Mouse (Mus musculus): ENCODE measurements around the gene Abca5. TPM values are rescaled to one million over a fixed set of nuclear protein-coding genes. Genes with fewer than 3 reads are reported as not detected.

Abca5 gene
- polyA plus RNA-seq, 1 experiment from 2014 or later = 9.6 TPM

- Histone ChIP-seq H3K4me3 (no peak overlapping the region), H3K9ac (no peak overlapping the region), H3K4me2 (no peak overlapping the region), H3K36me3 (replicated peaks) (no peaks in the 10 kb centered on the region), H3K4me1 (0 out of 2 replicates have a peak, but pooled peaks cover 4% of the 10 kb centered on the region), H3K27me3 (replicated peaks) (no peaks in the 10 kb centered on the region), H3K27ac (no peak overlapping the region), H3K9me3 (no peaks in the 10 kb centered on the region)
- no peak for ATAC-seq (replicated peaks)
- WGBS = 87% methylated on average over 3 of the region's 3 CpGs
These were observed 85.3 kb downstream of the Abca5 start for GRCm38 (mm10) chr11:110252256-110252655.

GRCm38 (mm10) chr11:110251534-110251933, 86.0 kb downstream of the Abca5 start, which contains the start of gene Abca6:
TSS of gene Abca6 (minus strand) at chr11:110251776.
- ATAC-seq (replicated peaks) = no peak
- Histone ChIP-seq H3K9ac (no peak within 1 kb of the TSS), H3K4me2 (peak within 1 kb of the TSS; percentile 40), H3K4me1 (0 out of 2 replicates have a peak, but pooled peaks cover 4% of the 10 kb centered on the region), H3K27me3 (replicated peaks) (no peaks in the 10 kb centered on the region), H3K36me3 (replicated peaks) (no peaks in the 10 kb centered on the region), H3K27ac (no peak within 1 kb of the TSS), H3K9me3 (no peaks in the 10 kb centered on the region), H3K4me3 (peak within 1 kb of the TSS; percentile 19)
- 14% methylated on average over 8 of the region's 8 CpGs for WGBS

DNA sequence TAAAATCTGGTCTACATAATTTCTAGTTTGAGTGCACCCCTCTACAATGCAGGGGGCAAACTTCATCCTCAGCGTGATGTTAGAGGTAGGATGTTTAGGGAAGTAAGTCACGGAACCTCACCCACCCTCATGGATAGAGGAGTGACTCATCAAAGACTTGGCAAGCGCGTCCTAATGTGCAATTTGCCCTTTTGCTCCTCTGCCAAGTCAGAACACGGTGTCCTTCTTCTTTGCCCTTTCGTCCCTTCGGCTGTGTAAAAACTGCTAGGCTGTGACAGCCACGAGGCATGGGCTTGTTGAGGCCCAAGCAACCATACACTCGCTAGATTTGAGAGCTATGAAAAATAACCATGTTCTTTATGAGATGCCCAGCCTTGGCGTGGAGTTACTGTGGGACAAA, 92.8 kb downstream of the Abca5 start:
- no peaks in the 10 kb centered on the region for H3K9me3 ChIP-seq
- 92% methylated on average over 10 of the region's 10 CpGs for WGBS
- ATAC-seq (replicated peaks) = no peak
- no peak overlapping the region for H3K4me2 ChIP-seq
- H3K9ac ChIP-seq = no peak overlapping the region
- H3K36me3 ChIP-seq (replicated peaks) = no peaks in the 10 kb centered on the region
- H3K27ac ChIP-seq = no peak overlapping the region
- H3K4me3 ChIP-seq = no peak overlapping the region
- H3K27me3 ChIP-seq (replicated peaks) = no peaks in the 10 kb centered on the region
- no peaks in the 10 kb centered on the region for H3K4me1 ChIP-seq

DNA sequence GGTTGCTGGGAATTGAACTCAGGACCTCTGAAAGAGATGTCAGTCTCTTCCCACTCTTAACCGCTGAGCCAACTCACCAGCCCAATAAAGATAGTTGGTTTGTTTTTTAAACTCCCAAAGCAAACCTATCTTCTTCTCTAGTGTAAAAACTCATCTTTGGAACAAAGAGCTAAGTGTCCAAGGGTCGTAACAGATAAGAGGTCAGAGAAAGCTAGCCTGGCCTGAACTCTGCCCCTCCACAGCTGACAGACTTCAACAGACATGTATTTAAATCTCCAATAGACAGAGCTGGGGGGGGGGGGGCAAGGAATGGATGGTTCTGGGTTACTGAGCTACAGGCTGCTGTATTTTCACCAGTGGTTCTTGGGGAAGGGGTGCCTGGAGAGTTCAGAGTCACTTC, 100.0 kb downstream of the Abca5 start:
- Histone ChIP-seq H3K36me3 (replicated peaks) (no peaks in the 10 kb centered on the region), H3K27ac (no peak overlapping the region), H3K9ac (no peak overlapping the region), H3K27me3 (replicated peaks) (no peaks in the 10 kb centered on the region), H3K9me3 (no peaks in the 10 kb centered on the region), H3K4me1 (no peaks in the 10 kb centered on the region), H3K4me2 (no peak overlapping the region), H3K4me3 (no peak overlapping the region)
- ATAC-seq (replicated peaks) = no peak
- WGBS = 88% methylated on average over 2 of the region's 2 CpGs

GRCm38 (mm10) chr11:110232975-110233374, 104.5 kb downstream of the Abca5 start:
- Histone ChIP-seq H3K4me2 (no peak overlapping the region), H3K4me3 (no peak overlapping the region), H3K36me3 (replicated peaks) (no peaks in the 10 kb centered on the region), H3K4me1 (no peaks in the 10 kb centered on the region), H3K9ac (no peak overlapping the region), H3K27me3 (replicated peaks) (no peaks in the 10 kb centered on the region), H3K9me3 (no peaks in the 10 kb centered on the region), H3K27ac (no peak overlapping the region)
- ATAC-seq (replicated peaks) = no peak

Other genes starting within 250 kb of the Abca5 start
- gene Abca8a, start 241.7 kb downstream of the Abca5 start, polyA plus RNA-seq (2015; fragmentation: Nextera tagmentation; extraction: Ambion mirVana) = 0.24 and 0.97 TPM in 2 replicates
- gene Abca9, start 169.5 kb downstream of the Abca5 start, polyA plus RNA-seq (2015; fragmentation: Nextera tagmentation; extraction: Ambion mirVana) = 3.6 and 4.2 TPM in 2 replicates
- 0.14 and 0.17 TPM in 2 replicates for gene Abca6, start 85.9 kb downstream of the Abca5 start, polyA plus RNA-seq (2015; fragmentation: Nextera tagmentation; extraction: Ambion mirVana)
- gene Map2k6, start 61.4 kb upstream of the Abca5 start, polyA plus RNA-seq (2015; fragmentation: Nextera tagmentation; extraction: Ambion mirVana) = 23.9 and 24.0 TPM in 2 replicates

All from midbrain, embryonic 15.5 days (tissue).